Mouse (Mus musculus) intestine, postnatal 0 days (tissue): Measurements from ENCODE around the gene Calhm3. TPM values are rescaled to one million over a fixed set of nuclear protein-coding genes. Genes with fewer than 3 reads are reported as not detected.

ENCODE experiments used
- ATAC-seq: fragments of 200-750 bp; cut with Nextera tagmentation; 2 replicates; pipeline ENCODE4 v1.8.0; 2017; ENCODE audit warnings: mild to moderate bottlenecking, moderate TSS enrichment, moderate library complexity
- H3K27ac ChIP-seq: fragments of 300-500 bp; sonication (generic); 2 replicates; pipeline ENCODE4 v1.5.1; 2014; ENCODE audit warnings: mild to moderate bottlenecking, low read depth, low read length, moderate library complexity
- H3K27me3 ChIP-seq: fragments of 300-500 bp; sonication (generic); replicated peaks from 2 replicates; pipeline ENCODE4 v1.6.1; 2014; ENCODE audit warnings: low read length, mixed read lengths; ENCODE audit not compliant: control insufficient read depth, insufficient read depth
- H3K36me3 ChIP-seq: fragments of 300-500 bp; sonication (generic); 2 replicates; pipeline ENCODE4 v1.6.1; 2014; ENCODE audit warnings: mild to moderate bottlenecking, moderate library complexity; ENCODE audit not compliant: control insufficient read depth, insufficient read depth
- H3K4me1 ChIP-seq: fragments of 300-500 bp; sonication (generic); replicated peaks from 2 replicates; pipeline ENCODE4 v1.6.1; 2014; ENCODE audit warnings: antibody characterized with exemption, low read length, mixed read lengths; ENCODE audit not compliant: control insufficient read depth, insufficient read depth
- H3K4me2 ChIP-seq: fragments of 300-500 bp; sonication (generic); replicated peaks from 2 replicates; pipeline ENCODE4 v1.6.1; 2014; ENCODE audit warnings: low read depth, mild to moderate bottlenecking, moderate library complexity
- H3K4me3 ChIP-seq: fragments of 300-500 bp; sonication (generic); 2 replicates; pipeline ENCODE4 v1.5.1; 2014; ENCODE audit warnings: low read depth, low read length
- H3K9ac ChIP-seq: fragments of 300-500 bp; sonication (generic); 2 replicates; pipeline ENCODE4 v1.6.1; 2014; ENCODE audit warnings: mild to moderate bottlenecking, low read depth, low read length
- H3K9me3 ChIP-seq: fragments of 300-500 bp; sonication (generic); 2 replicates; pipeline ENCODE4 v1.6.1; 2016; ENCODE audit warnings: mixed run types; ENCODE audit not compliant: control insufficient read depth
- CTCF ChIP-seq: sonication (generic); IDR thresholded peaks from 2 replicates; pipeline ENCODE4 v1.5.1; 2016; ENCODE audit warnings: low read depth, mild to moderate bottlenecking, control low read depth, antibody characterized with exemption, moderate library complexity
- WGBS: fragments of 180-500 bp; shearing (Covaris S2); extraction: QIAGEN DNeasy Blood & Tissue Kit; methylation state at CpG from one replicate; pipeline ENCODE4 v1.1.7; 2014; 5-methylcytosine and 5-hydroxymethylcytosine counted together
- polyA plus RNA-seq: library from polyadenylated mRNA; unstranded; fragments of >200 nt; fragmentation: Nextera tagmentation; extraction: Ambion mirVana; gene quantifications from 2 replicates; pipeline ENCODE4 v1.2.1, GENCODE M21; 2015

Gene Calhm3
- polyA plus RNA-seq, 1 experiment from 2014 or later, result 0.95 TPM

- 90% methylated on average over 17 of the region's 17 CpGs for WGBS
- H3K9ac ChIP-seq, result no peak overlapping the region
- no peak overlapping the region for H3K4me3 ChIP-seq
- peaks cover 13% of the 10 kb centered on the region for H3K4me1 ChIP-seq
- no peak for ATAC-seq
- no peak for TF ChIP-seq CTCF
- no peaks in the 10 kb centered on the region for H3K27me3 ChIP-seq
- peaks cover 39% of the 10 kb centered on the region for H3K36me3 ChIP-seq
- H3K9me3 ChIP-seq, result no peaks in the 10 kb centered on the region
- no peak overlapping the region for H3K27ac ChIP-seq
- no peak overlapping the region for H3K4me2 ChIP-seq
Measured at GRCm38 (mm10) chr19:47135568-47135967, 22.0 kb downstream of the Calhm3 start.

GRCm38 (mm10) chr19:47133161-47133560, 24.4 kb downstream of the Calhm3 start:
- Histone ChIP-seq H3K36me3 (peaks cover 63% of the 10 kb centered on the region), H3K4me2 (no peak overlapping the region), H3K4me1 (peaks cover 10% of the 10 kb centered on the region), H3K4me3 (no peak overlapping the region), H3K9ac (no peak overlapping the region), H3K9me3 (no peaks in the 10 kb centered on the region), H3K27ac (no peak overlapping the region), H3K27me3 (no peaks in the 10 kb centered on the region)
- WGBS, result 84% methylated on average over 7 of the region's 7 CpGs
- no peak for ATAC-seq
- TF ChIP-seq CTCF, result no peak

- Histone ChIP-seq H3K27me3 (no peaks in the 10 kb centered on the region), H3K4me1 (no peaks in the 10 kb centered on the region), H3K9me3 (no peaks in the 10 kb centered on the region), H3K36me3 (peaks cover 88% of the 10 kb centered on the region), H3K4me3 (no peak overlapping the region), H3K9ac (no peak overlapping the region), H3K4me2 (no peak overlapping the region), H3K27ac (no peak overlapping the region)
- TF ChIP-seq CTCF, result no peak
- 91% methylated on average over 15 of the region's 15 CpGs for WGBS
- ATAC-seq, result no peak
Measured at GRCm38 (mm10) chr19:47130551-47131125, 26.9 kb downstream of the Calhm3 start.

- peaks cover 90% of the 10 kb centered on the region for H3K36me3 ChIP-seq
- ATAC-seq, result no peak
Measured at GRCm38 (mm10) chr19:47128835-47129234, 28.7 kb downstream of the Calhm3 start.

GRCm38 (mm10) chr19:47128164-47128563, 29.4 kb downstream of the Calhm3 start:
- Histone ChIP-seq H3K9me3 (no peaks in the 10 kb centered on the region), H3K4me3 (no peak overlapping the region), H3K27ac (no peak overlapping the region), H3K4me1 (no peaks in the 10 kb centered on the region), H3K27me3 (no peaks in the 10 kb centered on the region), H3K4me2 (no peak overlapping the region), H3K9ac (no peak overlapping the region), H3K36me3 (peaks cover 88% of the 10 kb centered on the region)
- 95% methylated on average over 10 of the region's 10 CpGs for WGBS
- no peak for ATAC-seq
- TF ChIP-seq CTCF, result no peak

More at GRCm38 (mm10) chr19:47128835-47129234, 28.7 kb downstream of the Calhm3 start:
- no peaks in the 10 kb centered on the region for H3K4me1 ChIP-seq
- no peak overlapping the region for H3K9ac ChIP-seq
- no peak for TF ChIP-seq CTCF
- no peak overlapping the region for H3K27ac ChIP-seq
- no peak overlapping the region for H3K4me2 ChIP-seq
- no peak overlapping the region for H3K4me3 ChIP-seq
- no peaks in the 10 kb centered on the region for H3K27me3 ChIP-seq
- H3K9me3 ChIP-seq, result no peaks in the 10 kb centered on the region
- WGBS, result 90% methylated on average over 11 of the region's 11 CpGs

GRCm38 (mm10) chr19:47122802-47123201, 34.8 kb downstream of the Calhm3 start:
- H3K9me3 ChIP-seq, result no peaks in the 10 kb centered on the region
- no peaks in the 10 kb centered on the region for H3K4me1 ChIP-seq
- peak; percentile 80 for TF ChIP-seq CTCF
- H3K4me2 ChIP-seq, result no peak overlapping the region
- no peak overlapping the region for H3K27ac ChIP-seq
- 25% methylated on average over 2 of the region's 2 CpGs for WGBS
- H3K9ac ChIP-seq, result no peak overlapping the region
- H3K4me3 ChIP-seq, result no peak overlapping the region
- peaks cover 60% of the 10 kb centered on the region for H3K36me3 ChIP-seq
- H3K27me3 ChIP-seq, result no peaks in the 10 kb centered on the region
- no peak for ATAC-seq

- no peak for ATAC-seq
- no peak overlapping the region for H3K9ac ChIP-seq
Measured at GRCm38 (mm10) chr19:47121054-47121453, 36.5 kb downstream of the Calhm3 start.

More at GRCm38 (mm10) chr19:47121054-47121453, 36.5 kb downstream of the Calhm3 start:
- no peak overlapping the region for H3K4me3 ChIP-seq
- no peaks in the 10 kb centered on the region for H3K4me1 ChIP-seq
- TF ChIP-seq CTCF, result peak; percentile 91
- no peak overlapping the region for H3K27ac ChIP-seq
- H3K36me3 ChIP-seq, result peaks cover 53% of the 10 kb centered on the region
- H3K27me3 ChIP-seq, result no peaks in the 10 kb centered on the region
- H3K9me3 ChIP-seq, result no peaks in the 10 kb centered on the region
- 45% methylated on average over 4 of the region's 4 CpGs for WGBS
- no peak overlapping the region for H3K4me2 ChIP-seq
